Mouse (Mus musculus) heart, embryonic 16.5 days (tissue): ENCODE measurements around the gene Wdr19. TPM values are rescaled to one million over a fixed set of nuclear protein-coding genes. Genes with fewer than 3 reads are reported as not detected.
A peak's percentile ranks its signal among the peaks of the same experiment; 100 is the strongest.

Experiments
- ATAC-seq: fragments of 200-750 bp; cut with Nextera tagmentation; replicated peaks from 2 replicates; pipeline ENCODE4 v1.8.0; 2017; ENCODE audit warnings: moderate number of reproducible peaks; ENCODE audit not compliant: insufficient read depth, low FRiP score; ENCODE audit errors: extremely low read depth
- H3K27ac ChIP-seq: fragments of 300-500 bp; sonication (generic); 2 replicates; pipeline ENCODE4 v1.5.1; 2014; ENCODE audit warnings: mild to moderate bottlenecking, low read length, control low read depth, moderate library complexity
- H3K27me3 ChIP-seq: fragments of 300-500 bp; sonication (generic); 2 replicates; pipeline ENCODE4 v1.6.1; 2014; ENCODE audit warnings: low read length, mixed read lengths; ENCODE audit not compliant: control insufficient read depth, insufficient read depth
- H3K36me3 ChIP-seq: fragments of 300-500 bp; sonication (generic); 2 replicates; pipeline ENCODE4 v1.6.1; 2014; ENCODE audit not compliant: control insufficient read depth, insufficient read depth
- H3K4me1 ChIP-seq: fragments of 300-500 bp; sonication (generic); 2 replicates; pipeline ENCODE4 v1.6.1; 2014; ENCODE audit warnings: low read length, mixed read lengths; ENCODE audit not compliant: control insufficient read depth, insufficient read depth
- H3K4me2 ChIP-seq: fragments of 300-500 bp; sonication (generic); 2 replicates; pipeline ENCODE4 v1.6.1; 2014; ENCODE audit warnings: low read depth, mild to moderate bottlenecking, control low read depth, low read length
- H3K4me3 ChIP-seq: fragments of 300-500 bp; sonication (generic); 2 replicates; pipeline ENCODE4 v1.5.1; 2014; ENCODE audit warnings: mild to moderate bottlenecking, control low read depth, low read length
- H3K9ac ChIP-seq: fragments of 300-500 bp; sonication (generic); 2 replicates; pipeline ENCODE4 v1.6.1; 2014; ENCODE audit warnings: low read length, control low read depth
- H3K9me3 ChIP-seq: fragments of 300-500 bp; sonication (generic); replicated peaks from 2 replicates; pipeline ENCODE4 v1.6.1; 2016; ENCODE audit warnings: low read length; ENCODE audit not compliant: control insufficient read depth
- WGBS: fragments of 180-500 bp; shearing (Covaris S2); extraction: QIAGEN DNeasy Blood & Tissue Kit; methylation state at CpG from one replicate; pipeline ENCODE4 v1.1.7; 2014; 5-methylcytosine and 5-hydroxymethylcytosine counted together
- polyA plus RNA-seq: library from polyadenylated mRNA; unstranded; fragments of >200 nt; fragmentation: Nextera tagmentation; extraction: Ambion mirVana; gene quantifications from 2 replicates; pipeline ENCODE4 v1.2.1, GENCODE M21; 2015

Wdr19 gene
- polyA plus RNA-seq, 1 experiment from 2014 or later: 5.0 TPM

GRCm38 (mm10) chr5:65158696-65159305 is 40.7 kb upstream of the Wdr19 start:
- WGBS: 86% methylated on average over 20 of the region's 20 CpGs
- Histone ChIP-seq H3K9me3 (peaks cover 3% of the 10 kb centered on the region; the same call in 1 of the 2 replicates), H3K27ac (peak overlapping the region; percentile 71), H3K27me3 (no peaks in the 10 kb centered on the region), H3K4me1 (no peaks in the 10 kb centered on the region), H3K4me2 (no peak overlapping the region), H3K9ac (no peak overlapping the region), H3K4me3 (no peak overlapping the region), H3K36me3 (peaks cover 10% of the 10 kb centered on the region)
- ATAC-seq: no peak

DNA sequence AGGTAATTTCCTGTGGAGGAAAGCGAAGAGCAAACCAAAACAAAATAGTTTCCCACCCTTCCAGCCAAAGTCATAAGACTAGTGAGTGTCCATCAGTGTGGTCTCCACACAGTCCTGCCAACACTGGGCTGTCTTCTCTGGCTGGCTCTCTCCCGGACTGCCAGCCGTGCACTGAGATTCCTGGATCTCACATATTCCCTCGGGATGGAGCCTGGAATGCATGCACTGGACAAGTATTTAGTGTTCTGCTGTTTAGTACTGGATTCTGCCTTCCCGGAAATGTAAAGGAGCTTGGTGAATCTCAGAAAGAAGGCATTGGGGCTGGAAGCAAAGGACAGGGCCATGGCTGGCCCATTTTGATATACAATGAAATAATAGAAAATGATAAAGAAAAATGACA is 36.5 kb upstream of the Wdr19 start:
- Histone ChIP-seq H3K36me3 (peaks cover 5% of the 10 kb centered on the region; the same call in 1 of the 2 replicates), H3K4me1 (no peaks in the 10 kb centered on the region), H3K4me2 (no peak overlapping the region), H3K27ac (no peak overlapping the region), H3K9me3 (no peaks in the 10 kb centered on the region), H3K27me3 (no peaks in the 10 kb centered on the region), H3K4me3 (no peak overlapping the region), H3K9ac (no peak overlapping the region)
- 54% methylated on average over 5 of the region's 5 CpGs for WGBS
- ATAC-seq: no peak

DNA sequence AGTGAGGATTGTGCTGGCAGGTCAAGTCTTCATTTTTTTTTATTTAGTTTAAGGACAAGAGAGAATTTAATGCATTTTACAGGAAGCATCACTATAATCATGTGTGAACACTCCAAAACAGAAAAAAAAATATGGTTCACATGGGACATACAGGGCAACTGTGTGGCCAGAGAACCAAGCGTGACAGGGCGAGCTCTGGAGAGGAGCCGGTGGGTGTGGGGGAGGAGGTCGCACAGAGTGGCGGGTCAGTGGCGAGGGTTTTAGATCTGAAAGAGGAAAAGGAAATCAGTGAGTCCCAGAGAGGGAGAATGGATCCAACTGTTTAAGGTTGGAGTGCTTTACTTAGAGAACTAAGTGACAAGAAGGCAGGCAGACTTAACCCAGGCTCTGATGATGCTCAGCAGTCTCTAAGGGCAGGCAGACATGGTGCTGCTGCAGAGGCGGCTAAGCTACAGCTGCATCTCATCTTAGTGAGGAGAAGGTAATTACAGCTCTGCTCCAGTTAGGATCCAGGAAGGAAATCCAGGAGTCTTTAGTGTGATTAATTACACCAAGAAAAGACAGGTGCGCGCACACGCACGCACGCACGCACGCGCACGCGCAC is 35.9 kb upstream of the Wdr19 start:
- H3K27me3 ChIP-seq: no peaks in the 10 kb centered on the region
- no peak overlapping the region for H3K27ac ChIP-seq
- no peak overlapping the region for H3K4me3 ChIP-seq
- no peaks in the 10 kb centered on the region for H3K9me3 ChIP-seq
- H3K4me2 ChIP-seq: no peak overlapping the region
- 85% methylated on average over 17 of the region's 17 CpGs for WGBS
- ATAC-seq: no peak
- H3K9ac ChIP-seq: no peak overlapping the region
- no peaks in the 10 kb centered on the region for H3K4me1 ChIP-seq
- H3K36me3 ChIP-seq: peaks cover 5% of the 10 kb centered on the region; the same call in 1 of the 2 replicates

- H3K27ac ChIP-seq: no peak overlapping the region
- no peaks in the 10 kb centered on the region for H3K9me3 ChIP-seq
- H3K4me2 ChIP-seq: no peak overlapping the region
- no peak for ATAC-seq
- peaks cover 2% of the 10 kb centered on the region; the same call in 1 of the 2 replicates for H3K36me3 ChIP-seq
- H3K4me1 ChIP-seq: peaks cover 1% of the 10 kb centered on the region; the same call in 1 of the 2 replicates
- no peak overlapping the region for H3K9ac ChIP-seq
- H3K4me3 ChIP-seq: no peak overlapping the region
- WGBS: 86% methylated on average over 9 of the region's 9 CpGs
- H3K27me3 ChIP-seq: no peaks in the 10 kb centered on the region
Observed at GRCm38 (mm10) chr5:65170206-65170605, 29.3 kb upstream of the Wdr19 start.

GRCm38 (mm10) chr5:65175035-65175917 is 24.2 kb upstream of the Wdr19 start:
- peaks cover 20% of the 10 kb centered on the region for H3K4me1 ChIP-seq
- H3K9me3 ChIP-seq: no peaks in the 10 kb centered on the region
- ATAC-seq: peak; percentile 49; the same call in 1 of the 2 replicates
- peak overlapping the region; percentile 31 for H3K4me2 ChIP-seq
- H3K4me3 ChIP-seq: no peak overlapping the region
- no peaks in the 10 kb centered on the region for H3K27me3 ChIP-seq
- H3K9ac ChIP-seq: peak overlapping the region; percentile 1; the same call in 1 of the 2 replicates
- 59% methylated on average over 26 of the region's 26 CpGs for WGBS
- H3K36me3 ChIP-seq: no peaks in the 10 kb centered on the region
- no peak overlapping the region; the same call in 1 of the 2 replicates for H3K27ac ChIP-seq

- H3K9ac ChIP-seq: peak overlapping the region; percentile 1; the same call in 1 of the 2 replicates
- no peak for ATAC-seq
- no peaks in the 10 kb centered on the region for H3K27me3 ChIP-seq
- peak overlapping the region; percentile 31 for H3K4me2 ChIP-seq
- H3K27ac ChIP-seq: no peak overlapping the region; the same call in 1 of the 2 replicates
- peaks cover 24% of the 10 kb centered on the region for H3K4me1 ChIP-seq
- H3K36me3 ChIP-seq: no peaks in the 10 kb centered on the region
- no peaks in the 10 kb centered on the region for H3K9me3 ChIP-seq
- no peak overlapping the region for H3K4me3 ChIP-seq
- WGBS: 65% methylated on average over 13 of the region's 13 CpGs
Observed at GRCm38 (mm10) chr5:65175918-65176484, 23.5 kb upstream of the Wdr19 start.

DNA sequence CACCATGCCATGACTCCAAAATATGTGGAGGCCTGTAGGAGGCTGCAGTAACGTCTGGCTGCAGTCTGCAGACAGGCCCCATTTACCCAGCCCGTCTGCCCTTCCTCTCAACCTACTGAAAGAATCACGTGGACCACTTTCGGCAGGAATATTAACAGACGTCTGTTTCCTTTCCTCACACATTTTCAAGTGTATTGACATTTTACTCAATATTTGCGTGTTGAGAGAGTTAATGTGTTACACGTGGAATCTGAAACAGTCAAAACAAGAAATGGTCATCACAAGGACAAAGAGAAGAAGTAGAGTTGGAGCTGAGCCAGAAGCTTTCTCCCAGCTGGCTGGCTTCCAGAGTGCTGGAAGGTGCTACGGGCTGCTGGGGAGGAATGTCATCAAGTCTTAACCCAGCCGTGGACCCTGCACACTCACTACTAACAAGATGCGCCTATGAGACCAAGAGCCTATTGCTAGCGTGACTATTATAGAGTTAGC is 22.4 kb upstream of the Wdr19 start:
- Histone ChIP-seq H3K27me3 (no peaks in the 10 kb centered on the region), H3K36me3 (no peaks in the 10 kb centered on the region), H3K4me1 (peaks cover 32% of the 10 kb centered on the region), H3K4me3 (no peak overlapping the region), H3K27ac (peak overlapping the region; percentile 84), H3K4me2 (peak overlapping the region; percentile 31), H3K9me3 (no peaks in the 10 kb centered on the region), H3K9ac (peak overlapping the region; percentile 43)
- WGBS: 12% methylated on average over 11 of the region's 11 CpGs
- peak; percentile 56 for ATAC-seq

DNA sequence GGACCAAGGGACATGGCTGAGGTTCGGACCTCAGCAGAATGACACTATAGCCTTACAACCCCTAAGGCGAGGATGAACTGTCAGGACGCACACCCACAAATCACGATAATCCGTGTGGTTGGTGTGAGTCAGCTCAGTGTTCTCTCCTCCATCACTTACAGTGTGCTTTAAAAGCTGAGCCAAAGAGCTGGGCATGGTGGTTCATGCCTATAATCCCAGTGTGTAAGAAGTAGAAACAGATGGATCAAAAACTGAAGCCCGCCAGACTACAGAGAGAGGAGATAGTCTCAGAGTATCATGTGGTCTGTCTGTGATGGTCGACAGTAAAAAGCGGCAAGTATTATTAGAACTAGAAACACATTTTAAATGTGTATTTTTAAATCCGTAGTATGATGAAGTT is 21.0 kb upstream of the Wdr19 start:
- H3K4me3 ChIP-seq: no peak overlapping the region
- H3K27me3 ChIP-seq: no peaks in the 10 kb centered on the region
- no peaks in the 10 kb centered on the region for H3K36me3 ChIP-seq
- no peak overlapping the region for H3K9ac ChIP-seq
- no peak overlapping the region for H3K27ac ChIP-seq
- WGBS: 92% methylated on average over 9 of the region's 9 CpGs
- no peaks in the 10 kb centered on the region for H3K9me3 ChIP-seq
- no peak for ATAC-seq
- H3K4me1 ChIP-seq: peaks cover 35% of the 10 kb centered on the region
- no peak overlapping the region for H3K4me2 ChIP-seq
